Mouse (Mus musculus) kidney, embryonic 16.5 days (tissue): ENCODE results near the gene Gamt. TPM values are rescaled to one million over a fixed set of nuclear protein-coding genes. Genes with fewer than 3 reads are reported as not detected.
"Not testable (repeated sequence)": the region's sequence is repeated elsewhere in the genome, so short reads cannot be mapped to it uniquely, and the experiment has no call there.

ENCODE experiments used
- ATAC-seq: fragments of 200-750 bp; cut with Nextera tagmentation; 2 replicates; pipeline ENCODE4 v1.8.0; 2017; ENCODE audit warnings: moderate TSS enrichment; ENCODE audit not compliant: low FRiP score, low TSS enrichment
- H3K27ac ChIP-seq: fragments of 300-500 bp; sonication (generic); 2 replicates; pipeline ENCODE4 v1.5.1; 2014; ENCODE audit warnings: low read length
- H3K27me3 ChIP-seq: fragments of 300-500 bp; sonication (generic); 2 replicates; pipeline ENCODE4 v1.6.1; 2014; ENCODE audit warnings: low read length, control low read depth, mixed read lengths; ENCODE audit not compliant: insufficient read depth
- H3K36me3 ChIP-seq: fragments of 300-500 bp; sonication (generic); 2 replicates; pipeline ENCODE4 v1.6.1; 2014; ENCODE audit warnings: low read length, control low read depth, mixed read lengths; ENCODE audit not compliant: insufficient read depth
- H3K4me1 ChIP-seq: fragments of 300-500 bp; sonication (generic); 2 replicates; pipeline ENCODE4 v1.6.1; 2014; ENCODE audit warnings: low read length, control low read depth, mixed read lengths; ENCODE audit not compliant: insufficient read depth
- H3K4me2 ChIP-seq: fragments of 300-500 bp; sonication (generic); replicated peaks from 2 replicates; pipeline ENCODE4 v1.6.1; 2014; ENCODE audit warnings: low read depth, low read length
- H3K4me3 ChIP-seq: fragments of 300-500 bp; sonication (generic); 2 replicates; pipeline ENCODE4 v1.5.1; 2014; ENCODE audit warnings: mild to moderate bottlenecking, low read length
- H3K9ac ChIP-seq: fragments of 300-500 bp; sonication (generic); replicated peaks from 2 replicates; pipeline ENCODE4 v1.6.1; 2014; ENCODE audit warnings: low read length
- H3K9me3 ChIP-seq: fragments of 300-500 bp; sonication (generic); 2 replicates; pipeline ENCODE4 v1.6.1; 2016; ENCODE audit warnings: low read length, control low read depth
- WGBS: fragments of 180-500 bp; shearing (Covaris S2); extraction: QIAGEN DNeasy Blood & Tissue Kit; methylation state at CpG from one replicate; pipeline ENCODE4 v1.1.7; 2014; 5-methylcytosine and 5-hydroxymethylcytosine counted together
- polyA plus RNA-seq: library from polyadenylated mRNA; unstranded; fragments of >200 nt; fragmentation: Nextera tagmentation; extraction: Ambion mirVana; gene quantifications from 2 replicates; pipeline ENCODE4 v1.2.1, GENCODE M21; 2015

Gene Gamt
- polyA plus RNA-seq, 1 experiment from 2014 or later: 38.3 TPM

DNA sequence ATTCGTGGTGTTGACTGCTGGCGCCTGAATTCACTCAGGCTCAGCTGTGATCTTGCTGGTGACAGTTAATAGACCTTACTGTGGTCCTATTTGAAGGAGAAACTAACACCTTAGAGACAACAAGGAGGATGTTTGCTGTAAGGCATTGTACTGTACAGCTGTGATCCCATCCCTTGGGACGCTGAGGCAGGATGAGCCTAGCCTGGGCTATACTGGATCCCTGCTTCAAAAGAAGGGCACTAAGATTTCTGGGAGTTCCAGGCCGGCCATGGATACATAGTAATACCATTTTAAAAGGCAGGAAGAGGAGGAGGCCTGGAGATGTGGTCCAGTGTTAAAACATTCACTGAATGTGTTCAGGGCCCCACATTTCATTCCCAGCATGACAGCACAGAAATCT, 10.2 kb downstream of the Gamt start:
- Histone ChIP-seq H3K9ac (no peak overlapping the region), H3K9me3 (no peaks in the 10 kb centered on the region), H3K4me2 (peak overlapping the region; percentile 84), H3K27ac (no peak overlapping the region), H3K36me3 (peaks cover 24% of the 10 kb centered on the region), H3K4me3 (peak overlapping the region; percentile 97), H3K4me1 (peaks cover 17% of the 10 kb centered on the region), H3K27me3 (no peaks in the 10 kb centered on the region)
- no peak for ATAC-seq
- WGBS: 92% methylated on average over 4 of the region's 4 CpGs

DNA sequence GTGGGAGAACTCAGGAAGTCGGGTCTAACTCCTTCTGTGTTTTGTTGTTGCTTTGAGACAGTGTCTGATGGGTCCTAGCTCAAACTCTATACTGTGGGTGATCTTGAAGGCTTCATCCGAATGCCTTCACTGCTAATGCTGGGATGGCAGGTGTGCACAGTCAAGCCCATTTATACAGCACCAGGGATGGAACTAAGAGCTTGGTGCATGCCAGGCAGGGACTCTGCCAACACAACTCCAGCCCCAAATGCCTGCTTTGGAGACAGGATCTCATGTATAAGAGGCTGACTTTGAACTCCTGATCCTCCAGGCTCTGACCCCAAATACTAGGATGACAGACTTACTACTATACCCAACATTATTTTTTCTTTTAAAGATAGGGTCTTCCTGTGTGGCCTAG, 10.8 kb downstream of the Gamt start:
- H3K9me3 ChIP-seq: no peaks in the 10 kb centered on the region
- no peaks in the 10 kb centered on the region for H3K27me3 ChIP-seq
- WGBS: 32% methylated on average over 2 of the region's 2 CpGs
- no peak for ATAC-seq
- peak overlapping the region; percentile 97 for H3K4me3 ChIP-seq
- peak overlapping the region; percentile 84 for H3K4me2 ChIP-seq
- H3K9ac ChIP-seq: peak overlapping the region; percentile 96
- peaks cover 17% of the 10 kb centered on the region for H3K4me1 ChIP-seq
- no peak overlapping the region for H3K27ac ChIP-seq
- H3K36me3 ChIP-seq: peaks cover 19% of the 10 kb centered on the region

- H3K9me3 ChIP-seq: no peaks in the 10 kb centered on the region
- ATAC-seq: peak; percentile 90
- WGBS: 0% methylated on average over 53 of the region's 53 CpGs
- peak within 1 kb of the TSS; percentile 97 for H3K4me3 ChIP-seq
- peak within 1 kb of the TSS; percentile 84 for H3K4me2 ChIP-seq
- peaks cover 14% of the 10 kb centered on the region for H3K36me3 ChIP-seq
- peaks cover 17% of the 10 kb centered on the region for H3K4me1 ChIP-seq
- peak within 1 kb of the TSS; percentile 96 for H3K27ac ChIP-seq
- H3K27me3 ChIP-seq: no peaks in the 10 kb centered on the region
- H3K9ac ChIP-seq: peak within 1 kb of the TSS; percentile 96
Measured at GRCm38 (mm10) chr10:80248971-80249640, 11.7 kb downstream of the Gamt start, which contains the start of gene Ndufs7. Gene Ndufs7 (plus strand): TSS chr10:80249121.

GRCm38 (mm10) chr10:80248437-80248836, 12.4 kb downstream of the Gamt start:
- not testable (repeated sequence) for H3K27me3 ChIP-seq, H3K9me3 ChIP-seq, H3K27ac ChIP-seq, H3K9ac ChIP-seq, ATAC-seq
- H3K4me2 ChIP-seq: peak overlapping the region; percentile 51
- 27% methylated on average over 3 of the region's 3 CpGs for WGBS
- peaks cover 14% of the 10 kb centered on the region for H3K36me3 ChIP-seq
- H3K4me1 ChIP-seq: peaks cover 17% of the 10 kb centered on the region
- peak overlapping the region; percentile 97 for H3K4me3 ChIP-seq

- Histone ChIP-seq H3K4me3 (no peak overlapping the region), H3K4me1 (peaks cover 17% of the 10 kb centered on the region), H3K36me3 (peaks cover 19% of the 10 kb centered on the region), H3K9ac (no peak overlapping the region), H3K27ac (no peak overlapping the region), H3K27me3 (no peaks in the 10 kb centered on the region), H3K9me3 (no peaks in the 10 kb centered on the region), H3K4me2 (no peak overlapping the region)
- ATAC-seq: no peak
- 41% methylated on average over 6 of the region's 6 CpGs for WGBS
Measured at GRCm38 (mm10) chr10:80247849-80248248, 13.0 kb downstream of the Gamt start.

DNA sequence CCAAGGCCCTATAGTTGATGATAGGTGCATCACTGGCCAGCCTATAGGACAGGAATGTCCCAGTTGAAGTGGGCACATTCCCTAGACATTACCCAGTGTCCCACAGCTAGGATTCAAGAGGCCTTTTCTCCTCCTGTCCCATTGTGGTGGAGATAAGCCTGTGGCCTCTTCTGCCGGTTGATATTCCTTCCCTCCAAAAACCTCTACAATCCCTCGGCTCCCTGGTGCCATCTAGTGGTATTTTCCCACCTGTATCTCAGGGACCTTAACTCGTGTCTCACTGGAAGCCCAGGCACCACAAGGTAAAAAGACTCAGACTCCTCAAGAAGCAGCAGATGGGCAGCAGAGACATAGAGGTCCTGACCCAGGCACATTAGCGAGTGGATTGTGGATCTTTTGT, 15.2 kb downstream of the Gamt start:
- Histone ChIP-seq H3K4me1 (peaks cover 15% of the 10 kb centered on the region), H3K9me3 (no peaks in the 10 kb centered on the region), H3K9ac (0 out of 2 replicates have a peak overlapping the region, but pooled peaks have one; percentile 49), H3K4me3 (no peak overlapping the region), H3K27me3 (no peaks in the 10 kb centered on the region), H3K36me3 (peaks cover 37% of the 10 kb centered on the region), H3K27ac (no peak overlapping the region), H3K4me2 (no peak overlapping the region)
- no peak for ATAC-seq
- 3% methylated on average over 4 of the region's 4 CpGs for WGBS

GRCm38 (mm10) chr10:80244791-80245399, 15.9 kb downstream of the Gamt start:
- Histone ChIP-seq H3K4me3 (no peak overlapping the region), H3K4me2 (no peak overlapping the region), H3K27me3 (no peaks in the 10 kb centered on the region), H3K27ac (no peak overlapping the region), H3K9ac (no peak overlapping the region), H3K9me3 (no peaks in the 10 kb centered on the region), H3K4me1 (peaks cover 8% of the 10 kb centered on the region), H3K36me3 (peaks cover 44% of the 10 kb centered on the region)
- no peak for ATAC-seq
- 40% methylated on average over 5 of the region's 5 CpGs for WGBS

DNA sequence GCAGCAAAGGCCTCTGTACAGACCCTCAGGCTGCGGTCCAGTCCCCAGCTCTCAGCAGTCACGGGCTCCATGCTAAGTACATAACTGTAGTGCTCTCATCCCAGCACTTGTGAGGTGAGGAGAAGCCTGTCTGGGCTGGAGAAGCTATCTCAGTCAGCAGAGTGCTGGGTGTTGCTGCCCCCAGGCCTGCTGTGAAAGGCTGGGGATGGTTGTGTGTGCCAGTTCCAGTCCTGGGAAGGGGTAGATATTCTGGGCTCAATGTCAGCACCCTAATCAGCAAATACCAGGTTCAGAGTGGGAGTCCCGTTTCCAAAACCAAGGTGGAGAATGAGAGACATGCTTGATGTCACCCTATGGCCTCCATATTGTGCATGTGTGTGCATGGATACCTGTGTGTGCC, 18.2 kb downstream of the Gamt start:
- H3K9me3 ChIP-seq: no peaks in the 10 kb centered on the region
- H3K27me3 ChIP-seq: no peaks in the 10 kb centered on the region
- peaks cover 66% of the 10 kb centered on the region for H3K36me3 ChIP-seq
- no peaks in the 10 kb centered on the region for H3K4me1 ChIP-seq
- H3K9ac ChIP-seq: no peak overlapping the region
- 82% methylated on average over 3 of the region's 3 CpGs for WGBS
- no peak overlapping the region for H3K4me3 ChIP-seq
- H3K4me2 ChIP-seq: no peak overlapping the region
- no peak for ATAC-seq
- no peak overlapping the region for H3K27ac ChIP-seq

DNA sequence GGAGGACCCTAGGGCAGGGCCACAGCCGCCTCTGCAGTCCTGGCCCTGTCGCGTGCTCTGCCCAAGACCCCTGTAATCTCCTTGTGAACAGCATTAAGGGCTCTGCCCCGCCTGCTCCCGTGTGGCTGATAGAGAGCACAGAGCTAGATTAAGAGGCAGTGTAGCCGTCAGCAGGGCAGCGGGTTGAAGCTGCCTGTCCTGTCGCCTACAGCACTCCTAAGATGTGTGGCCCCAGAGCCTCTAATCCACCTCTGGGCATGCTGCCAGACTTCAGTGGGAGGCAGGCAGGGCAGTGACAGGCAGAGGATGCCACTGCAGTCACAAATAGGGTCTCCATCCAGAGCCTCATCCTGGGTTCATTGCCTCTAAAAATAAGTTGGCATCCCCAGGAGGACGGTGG, 18.7 kb downstream of the Gamt start:
- Histone ChIP-seq H3K27me3 (no peaks in the 10 kb centered on the region), H3K27ac (no peak overlapping the region), H3K4me3 (no peak overlapping the region), H3K9ac (no peak overlapping the region), H3K4me2 (no peak overlapping the region), H3K4me1 (no peaks in the 10 kb centered on the region), H3K9me3 (no peaks in the 10 kb centered on the region), H3K36me3 (peaks cover 72% of the 10 kb centered on the region)
- WGBS: 74% methylated on average over 9 of the region's 9 CpGs
- no peak for ATAC-seq

DNA sequence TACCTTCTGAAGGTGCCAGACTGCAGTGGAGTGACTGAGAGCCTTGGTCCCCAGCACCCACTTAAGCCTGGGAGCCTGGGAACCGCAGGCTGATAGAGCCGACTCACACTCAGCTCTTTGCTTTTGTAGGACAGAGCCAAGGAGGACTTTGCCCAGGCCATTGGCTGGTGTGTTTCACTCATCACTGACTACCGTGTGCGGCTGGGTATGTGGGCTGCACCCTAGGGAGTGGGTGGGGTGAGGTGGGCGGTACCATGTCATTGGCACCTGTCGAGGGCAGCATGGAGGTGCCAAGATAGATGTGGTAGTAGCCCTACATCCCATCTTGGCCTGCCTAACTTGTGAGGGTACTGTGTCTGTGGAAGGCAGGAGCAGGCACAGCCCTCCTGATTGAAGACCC, 21.0 kb downstream of the Gamt start:
- H3K27me3 ChIP-seq: no peaks in the 10 kb centered on the region
- H3K4me2 ChIP-seq: no peak overlapping the region
- H3K9me3 ChIP-seq: no peaks in the 10 kb centered on the region
- no peak for ATAC-seq
- H3K4me1 ChIP-seq: no peaks in the 10 kb centered on the region
- H3K4me3 ChIP-seq: no peak overlapping the region
- no peak overlapping the region for H3K9ac ChIP-seq
- no peak overlapping the region for H3K27ac ChIP-seq
- WGBS: 78% methylated on average over 6 of the region's 6 CpGs
- peaks cover 90% of the 10 kb centered on the region for H3K36me3 ChIP-seq
